In genomic region chr4:41569411-41569885, GRCm38 (mm10) we compare ENCODE assay signal across 1 mouse cellular context.
A peak's percentile ranks its signal among the peaks of the same experiment; 100 is the strongest.
TF ChIP-seq lines count a peak whose summit lies in the region.

Fam219a (minus strand) TSS chr4:41569538.
Dnaic1 (plus strand) TSS chr4:41569775.

TF ChIP-seq in CH12.LX, 34 proteins besides CTCF, POLR2A, EP300 and RAD21 (continued from another document):
- TF ChIP-seq JUND (conservative IDR thresholded peaks at IDR 0.05; ENCODE audit: low read depth, low read length) (no peak), MYC (IDR thresholded peaks at IDR 0.05; ENCODE audit: low read depth, low read length) (no peak), GABPA (IDR thresholded peaks at IDR 0.05; ENCODE audit: insufficient replicate concordance, low read depth, low read length) (no peak), CHD1 (IDR thresholded peaks at IDR 0.05; ENCODE audit: low read depth, low read length) (no peak), MAZ (IDR thresholded peaks at IDR 0.05; ENCODE audit: low read depth, low read length) (peak; percentile 56; the same call in 1 of the 2 replicates), MAFK (IDR thresholded peaks at IDR 0.05; ENCODE audit: insufficient replicate concordance, low read length) (no peak), NELFE (IDR thresholded peaks at IDR 0.05; ENCODE audit: low read depth, low read length) (peak; percentile 53), ETS1 (conservative IDR thresholded peaks at IDR 0.05; ENCODE audit: low read depth, low read length) (no peak), ZC3H11A (IDR thresholded peaks at IDR 0.05; ENCODE audit: low read depth, low read length) (no peak), MXI1 (IDR thresholded peaks at IDR 0.05; ENCODE audit: low read depth, low read length) (peak; percentile 76), TCF12 (IDR thresholded peaks at IDR 0.05; ENCODE audit: low read depth, low read length) (peak; percentile 66; the same call in 1 of the 2 replicates), USF2 (conservative IDR thresholded peaks at IDR 0.05; ENCODE audit: low read depth, low read length) (no peak), UBTF (IDR thresholded peaks at IDR 0.05; ENCODE audit: low read depth, low read length) (peak; percentile 79; the same call in 1 of the 2 replicates), MAX (IDR thresholded peaks at IDR 0.05; ENCODE audit: low read length) (no peak), JUN (IDR thresholded peaks at IDR 0.05; ENCODE audit: insufficient read depth, low read depth, low read length) (no peak), SIN3A (IDR thresholded peaks at IDR 0.05; ENCODE audit: low read length) (peak; percentile 82), PAX5 (IDR thresholded peaks at IDR 0.05; ENCODE audit: low read length) (no peak), ZKSCAN1 (IDR thresholded peaks at IDR 0.05; ENCODE audit: borderline replicate concordance, low read depth, low read length) (no peak)
